Mouse (Mus musculus) CH12.LX (cell line): ENCODE results near the gene Ndc1. TPM values are rescaled to one million over a fixed set of nuclear protein-coding genes. Genes with fewer than 3 reads are reported as not detected.

Experiments
- DNase-seq: peaks from one replicate; pipeline ENCODE4 v3.0.0-alpha.2; 2013; ENCODE audit errors: extremely low read depth
- H3K27ac ChIP-seq: 2 replicates; pipeline ENCODE4 v1.5.1; 2012; ENCODE audit warnings: low read depth, mild to moderate bottlenecking, control low read depth, moderate library complexity; ENCODE audit not compliant: insufficient read depth
- H3K27me3 ChIP-seq: replicated peaks from 2 replicates; pipeline ENCODE3; 2012; ENCODE audit warnings: inconsistent platforms
- H3K36me3 ChIP-seq, 2 experiments: replicated peaks in 1 of 2; 2 replicates each; pipeline versions ENCODE3 to v1.6.1; 2012; ENCODE audit warnings: inconsistent platforms in 1 of 2, low read length in 1 of 2, mild to moderate bottlenecking in 1 of 2, mixed read lengths in 1 of 2, moderate library complexity in 1 of 2; ENCODE audit not compliant: control insufficient read depth in 1 of 2, insufficient read depth in 1 of 2
- H3K4me1 ChIP-seq, 2 experiments: 2 replicates each; pipeline ENCODE4 v1.6.1; 2012; ENCODE audit warnings: inconsistent platforms in 1 of 2, moderate library complexity in 1 of 2; ENCODE audit not compliant: insufficient read depth in 2 of 2, control insufficient read depth in 1 of 2
- H3K4me2 ChIP-seq: 2 replicates; pipeline ENCODE4 v1.6.1; 2012; ENCODE audit warnings: low read depth, mild to moderate bottlenecking, control low read depth; ENCODE audit not compliant: poor library complexity, insufficient read depth, severe bottlenecking
- H3K4me3 ChIP-seq, 3 experiments: fragments of 150-350 bp in 1 of 3; sonication (generic) in 1 of 3; replicated peaks in 1 of 3; 2 replicates each; pipeline versions ENCODE3 to v1.5.1; 2011 to 2012; ENCODE audit warnings: low read depth in 2 of 3, low read length in 2 of 3, mild to moderate bottlenecking in 2 of 3, moderate library complexity in 2 of 3, control low read depth in 1 of 3, improper control_type of control experiment in 1 of 3, inconsistent platforms in 1 of 3, mixed read lengths in 1 of 3; ENCODE audit not compliant: poor library complexity in 1 of 3
- H3K79me2 ChIP-seq: replicated peaks from 2 replicates; pipeline ENCODE4 v1.6.1; 2012; ENCODE audit warnings: mild to moderate bottlenecking, moderate library complexity; ENCODE audit not compliant: control insufficient read depth, poor library complexity, insufficient read depth, severe bottlenecking; ENCODE audit errors: extremely low read depth
- H3K9ac ChIP-seq: 2 replicates; pipeline ENCODE4 v1.6.1; 2012; ENCODE audit warnings: low read depth, mild to moderate bottlenecking, control low read depth, moderate library complexity; ENCODE audit not compliant: insufficient read depth
- H3K9me3 ChIP-seq: replicated peaks from 2 replicates; pipeline ENCODE3; 2012; ENCODE audit warnings: low read length, inconsistent platforms, mixed read lengths
- BHLHE40 ChIP-seq: IDR thresholded peaks from 2 replicates; pipeline ENCODE4 v1.6.1; 2011; ENCODE audit warnings: mild to moderate bottlenecking, low read depth, low read length, improper control_type of control experiment
- CHD1 ChIP-seq: IDR thresholded peaks from 2 replicates; pipeline ENCODE4 v1.6.1; 2012; ENCODE audit warnings: low read depth, low read length, improper control_type of control experiment, inconsistent platforms
- CTCF ChIP-seq, 2 experiments: IDR thresholded peaks in 1 of 2; conservative IDR thresholded peaks in 1 of 2; 2 replicates each; pipeline ENCODE4 v1.5.1; 2011 to 2012; ENCODE audit warnings: low read depth in 2 of 2, low read length in 2 of 2, improper control_type of control experiment in 1 of 2, inconsistent platforms in 1 of 2, mild to moderate bottlenecking in 1 of 2, moderate library complexity in 1 of 2
- ELF1 ChIP-seq: IDR thresholded peaks from 2 replicates; pipeline ENCODE4 v1.6.1; 2014; ENCODE audit warnings: low read depth, mild to moderate bottlenecking, inconsistent platforms, low read length, improper control_type of control experiment
- EP300 ChIP-seq: IDR thresholded peaks from 2 replicates; pipeline ENCODE4 v1.6.1; 2011; ENCODE audit warnings: low read length, improper control_type of control experiment
- ETS1 ChIP-seq: conservative IDR thresholded peaks from 2 replicates; pipeline ENCODE4 v1.6.1; 2012; ENCODE audit warnings: low read depth, mild to moderate bottlenecking, inconsistent platforms, low read length, improper control_type of control experiment, moderate library complexity
- GABPA ChIP-seq: IDR thresholded peaks from 2 replicates; pipeline ENCODE4 v1.6.1; 2012; ENCODE audit warnings: low read depth, low read length, improper control_type of control experiment, inconsistent platforms; ENCODE audit not compliant: insufficient replicate concordance
- HCFC1 ChIP-seq: IDR thresholded peaks from 2 replicates; pipeline ENCODE4 v1.6.1; 2012; ENCODE audit warnings: low read depth, mild to moderate bottlenecking, inconsistent platforms, low read length, improper control_type of control experiment
- IRF4 ChIP-seq: IDR thresholded peaks from 2 replicates; pipeline ENCODE4 v1.6.1; 2014; ENCODE audit warnings: low read depth, mild to moderate bottlenecking, inconsistent platforms, low read length, improper control_type of control experiment
- JUND ChIP-seq: conservative IDR thresholded peaks from 2 replicates; pipeline ENCODE4 v1.6.1; 2011; ENCODE audit warnings: low read depth, low read length, improper control_type of control experiment
- KAT2A ChIP-seq: IDR thresholded peaks from 2 replicates; pipeline ENCODE4 v1.6.1; 2012; ENCODE audit warnings: low read length, improper control_type of control experiment, inconsistent platforms; ENCODE audit not compliant: insufficient replicate concordance
- MXI1 ChIP-seq: IDR thresholded peaks from 2 replicates; pipeline ENCODE4 v1.6.1; 2011; ENCODE audit warnings: mild to moderate bottlenecking, low read depth, low read length, improper control_type of control experiment
- NELFE ChIP-seq: IDR thresholded peaks from 2 replicates; pipeline ENCODE4 v1.6.1; 2011; ENCODE audit warnings: low read depth, low read length, improper control_type of control experiment
- NRF1 ChIP-seq: IDR thresholded peaks from 2 replicates; pipeline ENCODE4 v1.6.1; 2014; ENCODE audit warnings: low read depth, mild to moderate bottlenecking, inconsistent platforms, low read length, improper control_type of control experiment, moderate library complexity
- PAX5 ChIP-seq: IDR thresholded peaks from 2 replicates; pipeline ENCODE4 v1.6.1; 2012; ENCODE audit warnings: low read length, inconsistent platforms, mixed read lengths
- TCF12 ChIP-seq: IDR thresholded peaks from 2 replicates; pipeline ENCODE4 v1.6.1; 2014; ENCODE audit warnings: low read depth, mild to moderate bottlenecking, inconsistent platforms, low read length, improper control_type of control experiment
- UBTF ChIP-seq: IDR thresholded peaks from 2 replicates; pipeline ENCODE4 v1.6.1; 2012; ENCODE audit warnings: low read depth, mild to moderate bottlenecking, inconsistent platforms, low read length, improper control_type of control experiment, moderate library complexity
- USF2 ChIP-seq: conservative IDR thresholded peaks from 2 replicates; pipeline ENCODE4 v1.6.1; 2011; ENCODE audit warnings: low read depth, low read length, improper control_type of control experiment
- ZC3H11A ChIP-seq: IDR thresholded peaks from 2 replicates; pipeline ENCODE4 v1.6.1; 2012; ENCODE audit warnings: low read depth, mild to moderate bottlenecking, inconsistent platforms, low read length, improper control_type of control experiment
- ZKSCAN1 ChIP-seq: IDR thresholded peaks from 2 replicates; pipeline ENCODE4 v1.6.1; 2012; ENCODE audit warnings: low read depth, inconsistent platforms, low read length, improper control_type of control experiment, borderline replicate concordance
- dilution Hi-C: fragments of 300-500 bp; cut with MboI; formaldehyde crosslinking; loops from 2 replicates; pipeline ENCODE4 v1.14.3; 2020; ENCODE audit warnings: low sequenced_read_pairs; ENCODE audit not compliant: extremely low pct_unique_long_range_greater_than_20kb, extremely low pct_ligation_motif_present
- in situ Hi-C: fragments of 300-500 bp; cut with MboI; formaldehyde crosslinking; loops from 3 replicates; pipeline ENCODE4 v1.14.3; 2019; ENCODE audit warnings: low sequenced_read_pairs, low pct_ligation_motif_present, low pct_unique_long_range_greater_than_20kb, mixed read lengths
- polyA plus RNA-seq: library from polyadenylated mRNA; unstranded; fragments of >175 nt; gene quantifications from 2 replicates; pipeline ENCODE4 v1.2.1, GENCODE M21; 2012; ENCODE audit warnings: low read depth; ENCODE audit not compliant: insufficient read length
- total RNA-seq, 2 experiments: library from RNA; depleted of rRNA; stranded (reverse); fragments of 300-350 nt in 1 of 2; fragments of >200 nt in 1 of 2; gene quantifications; 2 replicates each; pipeline ENCODE4 v1.2.3; 2012 to 2014

Gene Ndc1
- total and polyA plus RNA-seq, 3 experiments: 49.1 to 86.5 (median 71.3) TPM

DNA sequence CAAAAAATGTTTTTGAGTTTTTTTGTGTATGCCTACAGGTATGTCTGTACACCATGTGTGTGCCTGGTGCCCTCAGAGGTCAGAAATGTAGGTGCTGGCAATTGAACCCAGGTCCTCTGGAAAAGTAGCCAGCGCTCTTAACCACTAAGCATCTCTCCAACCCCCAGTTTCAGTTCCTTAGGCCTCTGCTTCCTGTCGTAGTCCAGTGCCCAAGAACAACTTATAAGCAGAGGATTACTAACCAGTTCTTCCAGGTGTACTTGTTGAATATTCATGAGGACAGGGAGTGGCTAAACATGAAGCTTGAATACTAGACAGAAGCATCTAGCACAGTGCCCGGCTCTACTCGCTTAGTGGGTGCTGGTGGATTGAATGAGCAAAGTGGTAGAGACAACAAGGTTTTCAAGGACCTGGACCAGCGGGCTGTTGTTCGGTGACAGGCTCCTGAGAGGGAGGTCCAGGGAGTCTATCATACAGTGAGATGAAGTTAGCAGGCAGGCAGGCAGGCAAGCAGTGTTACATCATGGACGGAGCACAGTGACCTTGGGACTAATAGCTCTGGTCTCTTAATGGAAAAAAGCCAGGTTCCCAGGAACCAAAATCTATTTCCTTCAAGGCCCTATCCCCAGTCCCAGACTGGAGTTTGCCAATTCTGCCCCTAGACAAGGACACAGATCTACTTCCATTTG lies 7.0 kb upstream of the Ndc1 start:
- Histone ChIP-seq H3K4me1 (peaks cover 3 to 27% of the 10 kb centered on the region in 2 experiments; a peak in 3 of 4 replicates), H3K36me3 (peaks cover 8 to 30% of the 10 kb centered on the region in 2 experiments), H3K4me2 (no peak overlapping the region), H3K79me2 (no peaks in the 10 kb centered on the region), H3K4me3 (no peak overlapping the region), H3K27me3 (no peaks in the 10 kb centered on the region), H3K27ac (no peak overlapping the region), H3K9me3 (peaks cover 3% of the 10 kb centered on the region), H3K9ac (no peak overlapping the region)
- peak; percentile 63 for DNase-seq
- in situ Hi-C loops: no loop called here
- TF ChIP-seq HCFC1 (no peak), IRF4 (peak; percentile 74), NRF1 (no peak), ELF1 (no peak), NELFE (no peak), EP300 (peak; percentile 76)
- dilution Hi-C loops: no loop called here

DNA sequence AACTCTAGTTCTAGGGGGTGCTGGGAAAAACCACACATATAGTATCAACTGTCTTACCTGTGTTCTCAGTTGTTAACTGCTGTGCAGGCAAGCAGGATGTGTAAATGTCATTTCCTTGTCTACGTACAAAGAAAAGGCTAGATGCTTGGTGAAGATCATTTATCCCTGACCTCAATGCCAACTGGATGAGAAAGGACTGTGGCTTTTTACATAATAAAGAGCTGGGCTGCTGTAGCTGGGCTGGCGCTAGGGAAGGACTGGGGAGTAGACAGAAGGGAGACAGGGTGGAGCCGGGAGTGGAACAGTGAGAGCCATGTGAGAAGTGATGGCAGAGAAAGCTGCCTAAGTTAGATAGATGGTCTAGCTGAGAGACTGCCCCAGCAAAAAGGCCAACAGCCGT lies 4.8 kb upstream of the Ndc1 start:
- dilution Hi-C loops: no loop called here

GRCm38 (mm10) chr4:107363573-107363972 lies 4.0 kb upstream of the Ndc1 start:
- peaks cover 7% of the 10 kb centered on the region for H3K79me2 ChIP-seq
- no peak overlapping the region for H3K9ac ChIP-seq
- no peaks in the 10 kb centered on the region for H3K27me3 ChIP-seq
- no peak for DNase-seq
- TF ChIP-seq CTCF (conservative IDR thresholded peaks at IDR 0.05 in 1 of 2, IDR thresholded peaks at IDR 0.05 in 1 of 2; ENCODE audit: low read depth in 2 of 2, low read length in 2 of 2): peak in 1 of 2 experiments; percentile 27; a peak in 2 of 4 replicates
- TF ChIP-seq UBTF: no peak
- peaks cover under 1% of the 10 kb centered on the region for H3K9me3 ChIP-seq
- H3K4me3 ChIP-seq: no peak overlapping the region
- peaks cover 2 to 16% of the 10 kb centered on the region in 2 experiments for H3K36me3 ChIP-seq
- dilution Hi-C loops: no loop called here
- H3K4me1 ChIP-seq: peaks cover 7 to 27% of the 10 kb centered on the region in 2 experiments; a peak in 3 of 4 replicates
- H3K27ac ChIP-seq: no peak overlapping the region
- in situ Hi-C loops: no loop called here
- H3K4me2 ChIP-seq: no peak overlapping the region

More for the DNA sequence above, 4.8 kb upstream of the Ndc1 start:
- H3K9ac ChIP-seq: no peak overlapping the region
- in situ Hi-C loops: no loop called here
- H3K4me3 ChIP-seq: no peak overlapping the region
- no peak for DNase-seq
- H3K4me1 ChIP-seq: peaks cover 7 to 27% of the 10 kb centered on the region in 2 experiments; a peak in 3 of 4 replicates
- peaks cover 3% of the 10 kb centered on the region for H3K9me3 ChIP-seq
- H3K4me2 ChIP-seq: no peak overlapping the region
- no peaks in the 10 kb centered on the region for H3K27me3 ChIP-seq
- no peak for TF ChIP-seq PAX5
- no peak for TF ChIP-seq ETS1
- TF ChIP-seq HCFC1: no peak
- TF ChIP-seq NELFE: no peak
- TF ChIP-seq KAT2A: no peak
- TF ChIP-seq ZC3H11A: no peak
- no peak for TF ChIP-seq CHD1
- no peak for TF ChIP-seq MXI1
- TF ChIP-seq TCF12: no peak
- no peak for TF ChIP-seq USF2
- TF ChIP-seq JUND: no peak
- no peak for TF ChIP-seq ZKSCAN1
- no peak for TF ChIP-seq BHLHE40
- no peak for TF ChIP-seq GABPA
- TF ChIP-seq, all 38 proteins: peak for 0
- Histone ChIP-seq H3K27ac (no peak overlapping the region), H3K79me2 (no peaks in the 10 kb centered on the region), H3K36me3 (peaks cover 6 to 21% of the 10 kb centered on the region in 2 experiments)
